11 mouse cellular contexts compared by ENCODE assay signal in the genomic region with DNA sequence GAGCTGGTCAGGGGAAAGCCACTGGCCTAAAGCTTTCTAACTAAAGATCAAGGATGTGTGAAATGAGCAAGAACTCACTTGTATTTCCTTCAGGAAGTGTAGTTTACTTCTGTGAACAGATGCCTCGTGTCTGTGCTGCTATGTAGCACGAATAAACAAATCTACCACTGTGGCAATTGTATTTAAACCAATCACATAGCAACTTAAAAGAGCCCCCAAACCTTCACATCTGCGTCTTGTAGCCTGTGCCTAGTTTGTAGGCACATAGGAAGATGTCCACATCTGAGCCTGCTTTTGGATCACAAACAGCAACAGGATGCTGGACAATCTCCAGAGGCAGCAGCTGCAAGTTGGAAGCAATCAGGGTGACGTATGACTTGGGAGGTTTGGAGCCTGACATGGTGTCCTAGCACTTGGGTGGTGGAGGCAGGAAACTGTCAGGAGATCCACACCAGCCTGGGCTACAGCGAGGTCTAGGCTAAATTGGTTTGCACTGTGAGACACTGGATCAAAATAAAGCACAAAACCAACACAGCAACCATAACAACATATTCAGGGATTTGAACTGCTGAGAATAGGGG. TPM values are rescaled to one million over a fixed set of nuclear protein-coding genes. Genes with fewer than 3 reads are reported as not detected.
DNase-seq lines count a peak whose midpoint lies in the region; ATAC-seq and TF ChIP-seq lines count a peak whose summit lies in the region.
"Had no signal": no experiment of that assay in that cellular context is flagged by ENCODE, and none has a peak within 500 bp of the region (broad histone marks: within the 10 kb centered on the region; RNA-seq: fewer than 3 reads in every experiment).

No protein-coding gene starts in this region.

- 57% methylated on average over 5 of the region's 5 CpGs for WGBS in intestine, postnatal 0 days
- WGBS in lung, embryonic 14.5 days: 29% methylated on average over 5 of the region's 5 CpGs
- WGBS in forebrain, postnatal 0 days: 73% methylated on average over 5 of the region's 5 CpGs
- 80% methylated on average over 5 of the region's 5 CpGs for WGBS in forebrain, embryonic 16.5 days

- no peak overlapping the region for H3K9ac ChIP-seq in intestine, postnatal 0 days (ENCODE audit: low read depth, low read length)
- H3K9ac ChIP-seq in lung, embryonic 14.5 days: no peak overlapping the region
- no peak overlapping the region for H3K9ac ChIP-seq in forebrain, postnatal 0 days
- no peak overlapping the region for H3K9ac ChIP-seq in forebrain, embryonic 16.5 days (replicated peaks; ENCODE audit: low read depth, low read length)
- H3K9ac ChIP-seq: neural tube, embryonic 12.5 days had no signal

- no peaks in the 10 kb centered on the region for H3K36me3 ChIP-seq in intestine, postnatal 0 days (ENCODE audit: control insufficient read depth, insufficient read depth)
- H3K36me3 ChIP-seq in lung, embryonic 14.5 days (ENCODE audit: insufficient read depth): no peaks in the 10 kb centered on the region
- no peaks in the 10 kb centered on the region for H3K36me3 ChIP-seq in forebrain, postnatal 0 days (ENCODE audit: insufficient read depth)
- no peaks in the 10 kb centered on the region for H3K36me3 ChIP-seq in forebrain, embryonic 16.5 days (ENCODE audit: control insufficient read depth, insufficient read depth)
- H3K36me3 ChIP-seq: neural tube, embryonic 12.5 days had no signal

- H3K27me3 ChIP-seq in intestine, postnatal 0 days (replicated peaks; ENCODE audit: control insufficient read depth, insufficient read depth, low read length): no peaks in the 10 kb centered on the region
- H3K27me3 ChIP-seq in lung, embryonic 14.5 days (ENCODE audit: insufficient read depth, low read length): no peaks in the 10 kb centered on the region
- H3K27me3 ChIP-seq in forebrain, postnatal 0 days (ENCODE audit: insufficient read depth, low read length): peaks cover 6% of the 10 kb centered on the region; the same call in 1 of the 2 replicates
- 0 out of 2 replicates have a peak, but pooled peaks cover 2% of the 10 kb centered on the region for H3K27me3 ChIP-seq in forebrain, embryonic 16.5 days (replicated peaks; ENCODE audit: control insufficient read depth, insufficient read depth, low read length)
- H3K27me3 ChIP-seq: neural tube, embryonic 12.5 days had no signal

- ATAC-seq in intestine, postnatal 0 days: peak; percentile 9; the same call in 1 of the 2 replicates
- ATAC-seq in lung, embryonic 14.5 days (ENCODE audit: insufficient read depth): peak; percentile 96
- ATAC-seq in forebrain, postnatal 0 days: no peak
- no peak for ATAC-seq in forebrain, embryonic 16.5 days

- DNase-seq in adipocyte (ENCODE audit: low spot score): peak; percentile 60
- DNase-seq in gastrocnemius, postnatal 25 days: peak; percentile 72
- peak; percentile 97 for DNase-seq in lung, embryonic 14.5 days
- no peak for DNase-seq in spleen, postnatal 36 days (ENCODE audit: low spot score in 2 of 2)
- DNase-seq in forebrain, postnatal 0 days: no peak
- no peak for DNase-seq in cerebellum, postnatal 36 days

- no peak for TF ChIP-seq CTCF in intestine, postnatal 0 days (IDR thresholded peaks at IDR 0.05; ENCODE audit: low read depth)
- TF ChIP-seq CTCF in lung, embryonic 14.5 days (IDR thresholded peaks at IDR 0.05; ENCODE audit: low read depth): no peak
- TF ChIP-seq CTCF in forebrain, postnatal 0 days (IDR thresholded peaks at IDR 0.05; ENCODE audit: low read depth): no peak

- H3K9me3 ChIP-seq in intestine, postnatal 0 days (ENCODE audit: control insufficient read depth): no peaks in the 10 kb centered on the region
- H3K9me3 ChIP-seq in lung, embryonic 14.5 days (ENCODE audit: low read depth, low read length): no peaks in the 10 kb centered on the region
- H3K9me3 ChIP-seq in forebrain, postnatal 0 days (ENCODE audit: low read length): no peaks in the 10 kb centered on the region
- no peaks in the 10 kb centered on the region for H3K9me3 ChIP-seq in forebrain, embryonic 16.5 days (ENCODE audit: control insufficient read depth, low read length)
- H3K9me3 ChIP-seq: neural tube, embryonic 12.5 days had no signal

- H3K4me3 ChIP-seq in intestine, postnatal 0 days (ENCODE audit: low read depth, low read length): no peak overlapping the region
- H3K4me3 ChIP-seq in lung, embryonic 14.5 days (ENCODE audit: low read depth, low read length): no peak overlapping the region
- H3K4me3 ChIP-seq in forebrain, postnatal 0 days (ENCODE audit: low read depth, low read length): no peak overlapping the region
- no peak overlapping the region for H3K4me3 ChIP-seq in forebrain, embryonic 16.5 days (replicated peaks; ENCODE audit: low read length)
- H3K4me3 ChIP-seq: neural tube, embryonic 12.5 days had no signal

- H3K4me1 ChIP-seq in intestine, postnatal 0 days (replicated peaks; ENCODE audit: control insufficient read depth, insufficient read depth, low read length): 0 out of 2 replicates have a peak, but pooled peaks cover 3% of the 10 kb centered on the region
- peaks cover 14% of the 10 kb centered on the region for H3K4me1 ChIP-seq in lung, embryonic 14.5 days (ENCODE audit: insufficient read depth)
- 0 out of 2 replicates have a peak, but pooled peaks cover 4% of the 10 kb centered on the region for H3K4me1 ChIP-seq in forebrain, postnatal 0 days (ENCODE audit: insufficient read depth)
- peaks cover 10% of the 10 kb centered on the region for H3K4me1 ChIP-seq in forebrain, embryonic 16.5 days (replicated peaks; ENCODE audit: control insufficient read depth, insufficient read depth, low read length)

- H3K4me2 ChIP-seq in intestine, postnatal 0 days (replicated peaks; ENCODE audit: low read depth): no peak overlapping the region
- no peak overlapping the region for H3K4me2 ChIP-seq in lung, embryonic 14.5 days
- H3K4me2 ChIP-seq in forebrain, postnatal 0 days (ENCODE audit: low read depth): no peak overlapping the region
- H3K4me2 ChIP-seq in forebrain, embryonic 16.5 days (ENCODE audit: low read length): no peak overlapping the region
- H3K4me2 ChIP-seq: neural tube, embryonic 12.5 days had no signal

- H3K27ac ChIP-seq in intestine, postnatal 0 days (ENCODE audit: low read depth, low read length): peak overlapping the region; percentile 54; the same call in 1 of the 2 replicates
- peak overlapping the region; percentile 83 for H3K27ac ChIP-seq in lung, embryonic 14.5 days (ENCODE audit: low read depth)
- H3K27ac ChIP-seq in forebrain, postnatal 0 days (ENCODE audit: low read depth, low read length): no peak overlapping the region
- H3K27ac ChIP-seq in forebrain, embryonic 16.5 days (ENCODE audit: low read length): no peak overlapping the region
- H3K27ac ChIP-seq: neural tube, embryonic 12.5 days had no signal

RNA-seq across cellular contexts. Expression of gene Gucy2c, which starts 7.9 kb away (rescaled TPM):
- not detected for total RNA-seq in gastrocnemius, postnatal 25 days (2021)
- 78.4 and 90.9 TPM in 2 replicates for polyA plus RNA-seq in intestine, postnatal 0 days (2015; fragmentation: Nextera tagmentation; extraction: Ambion mirVana)
- polyA plus RNA-seq in lung, embryonic 14.5 days (2014; fragmentation: Nextera tagmentation; extraction: Ambion mirVana): 0.08 and 0.14 TPM in 2 replicates
- 0.54 and 0.67 TPM in 2 replicates for total RNA-seq in forebrain, postnatal 0 days (2014; rRNA removed)
- polyA plus RNA-seq in forebrain, postnatal 0 days (2015; fragmentation: Nextera tagmentation; extraction: Ambion mirVana): 0.14 and 0.42 TPM in 2 replicates
- polyA plus RNA-seq in forebrain, embryonic 16.5 days (2015; fragmentation: Nextera tagmentation; extraction: Ambion mirVana): 0.15 TPM in 1 of 2 replicates, not detected in the other
- total RNA-seq: megakaryocyte-erythroid progenitor cell, adult 5-6 weeks had no signal
- polyA plus RNA-seq: heart, embryonic 14.5 days had no signal

RNA-seq across cellular contexts. Expression of gene Hist4h4, which starts 14.7 kb away (rescaled TPM):
- 1 to 10 TPM; 4.7 TPM for total RNA-seq in gastrocnemius, postnatal 25 days (2021)
- polyA plus RNA-seq in intestine, postnatal 0 days (2015; fragmentation: Nextera tagmentation; extraction: Ambion mirVana): 0.46 and 0.76 TPM in 2 replicates
- 1.7 and 2.1 TPM in 2 replicates for polyA plus RNA-seq in lung, embryonic 14.5 days (2014; fragmentation: Nextera tagmentation; extraction: Ambion mirVana)
- total RNA-seq in forebrain, postnatal 0 days (2014; rRNA removed): 19.4 and 39.2 TPM in 2 replicates
- 0.42 and 0.45 TPM in 2 replicates for polyA plus RNA-seq in forebrain, postnatal 0 days (2015; fragmentation: Nextera tagmentation; extraction: Ambion mirVana)
- 0.62 and 0.81 TPM in 2 replicates for polyA plus RNA-seq in forebrain, embryonic 16.5 days (2015; fragmentation: Nextera tagmentation; extraction: Ambion mirVana)

RNA-seq across cellular contexts. Expression of gene H2afj, which starts 18.6 kb away (rescaled TPM):
- total RNA-seq in gastrocnemius, postnatal 25 days (2021): 10 to 100 TPM; 16.4 to 17.9 TPM
- 231 and 241 TPM in 2 replicates for polyA plus RNA-seq in intestine, postnatal 0 days (2015; fragmentation: Nextera tagmentation; extraction: Ambion mirVana)
- polyA plus RNA-seq in lung, embryonic 14.5 days (2014; fragmentation: Nextera tagmentation; extraction: Ambion mirVana): 106 and 108 TPM in 2 replicates
- 31.7 and 47.5 TPM in 2 replicates for total RNA-seq in forebrain, postnatal 0 days (2014; rRNA removed)
- polyA plus RNA-seq in forebrain, postnatal 0 days (2015; fragmentation: Nextera tagmentation; extraction: Ambion mirVana): 119 and 159 TPM in 2 replicates
- 107 and 113 TPM in 2 replicates for polyA plus RNA-seq in forebrain, embryonic 16.5 days (2015; fragmentation: Nextera tagmentation; extraction: Ambion mirVana)

RNA-seq across cellular contexts. Expression of gene BC049715, which starts 37.9 kb away (rescaled TPM):
- not detected for total RNA-seq in gastrocnemius, postnatal 25 days (2021)
- polyA plus RNA-seq in intestine, postnatal 0 days (2015; fragmentation: Nextera tagmentation; extraction: Ambion mirVana): 0.47 and 1.8 TPM in 2 replicates
- polyA plus RNA-seq in lung, embryonic 14.5 days (2014; fragmentation: Nextera tagmentation; extraction: Ambion mirVana): 1.5 and 1.9 TPM in 2 replicates
- total RNA-seq in forebrain, postnatal 0 days (2014; rRNA removed): 0.92 and 1.9 TPM in 2 replicates
- 1.1 and 2.1 TPM in 2 replicates for polyA plus RNA-seq in forebrain, postnatal 0 days (2015; fragmentation: Nextera tagmentation; extraction: Ambion mirVana)
- polyA plus RNA-seq in forebrain, embryonic 16.5 days (2015; fragmentation: Nextera tagmentation; extraction: Ambion mirVana): 1.0 and 1.4 TPM in 2 replicates

RNA-seq across cellular contexts. Expression of gene Wbp11, which starts 38.6 kb away (rescaled TPM):
- 10 to 100 TPM; 48.1 to 49.0 TPM for total RNA-seq in gastrocnemius, postnatal 25 days (2021)
- polyA plus RNA-seq in intestine, postnatal 0 days (2015; fragmentation: Nextera tagmentation; extraction: Ambion mirVana): 41.4 and 45.2 TPM in 2 replicates
- 130 and 134 TPM in 2 replicates for polyA plus RNA-seq in lung, embryonic 14.5 days (2014; fragmentation: Nextera tagmentation; extraction: Ambion mirVana)
- 45.8 and 52.5 TPM in 2 replicates for total RNA-seq in forebrain, postnatal 0 days (2014; rRNA removed)
- polyA plus RNA-seq in forebrain, postnatal 0 days (2015; fragmentation: Nextera tagmentation; extraction: Ambion mirVana): 67.1 and 87.4 TPM in 2 replicates
- 79.2 and 82.3 TPM in 2 replicates for polyA plus RNA-seq in forebrain, embryonic 16.5 days (2015; fragmentation: Nextera tagmentation; extraction: Ambion mirVana)

Comparison
In these comparisons a context has a peak if more than half of its experiments do, and no peak if none do; other contexts are left out.
1. DNase-seq: peak in adipocyte (single experiment), gastrocnemius, postnatal 25 days (single experiment) and lung, embryonic 14.5 days (single experiment); none in spleen, postnatal 36 days (0 of 2), forebrain, postnatal 0 days (single experiment) and cerebellum, postnatal 36 days (0 of 2).
2. ATAC-seq: peak in intestine, postnatal 0 days (single experiment) and lung, embryonic 14.5 days (single experiment); none in forebrain, postnatal 0 days (single experiment) and forebrain, embryonic 16.5 days (single experiment).
3. H3K27ac ChIP-seq: peak in intestine, postnatal 0 days (single experiment) and lung, embryonic 14.5 days (single experiment); none in forebrain, postnatal 0 days (single experiment) and forebrain, embryonic 16.5 days (single experiment).
4. RNA of gene Gucy2c, which starts 7.9 kb away (polyA plus RNA-seq): 78.4 to 90.9 TPM in intestine, postnatal 0 days; 0.14 to 0.42 TPM in forebrain, postnatal 0 days, 0.15 TPM in forebrain, embryonic 16.5 days and 0.08 to 0.14 TPM in lung, embryonic 14.5 days; every median in the first group is over 10 times any median in the second.